Mouse (Mus musculus) lung, embryonic 14.5 days (tissue): ENCODE data around the gene Casp3. TPM values are rescaled to one million over a fixed set of nuclear protein-coding genes. Genes with fewer than 3 reads are reported as not detected.
A peak's percentile ranks its signal among the peaks of the same experiment; 100 is the strongest.

Source experiments
- ATAC-seq: fragments of 200-750 bp; cut with Nextera tagmentation; 2 replicates; pipeline ENCODE4 v1.8.0; 2017; ENCODE audit warnings: mild to moderate bottlenecking, moderate TSS enrichment, moderate library complexity; ENCODE audit not compliant: insufficient read depth
- DNase-seq: peaks from one replicate; pipeline ENCODE4 v3.0.0-alpha.2; 2015
- H3K27ac ChIP-seq: fragments of 300-500 bp; sonication (generic); 2 replicates; pipeline ENCODE4 v1.5.1; 2014; ENCODE audit warnings: low read depth, mild to moderate bottlenecking, moderate library complexity
- H3K27me3 ChIP-seq: fragments of 300-500 bp; sonication (generic); 2 replicates; pipeline ENCODE4 v1.6.1; 2014; ENCODE audit warnings: low read length, control low read depth; ENCODE audit not compliant: insufficient read depth
- H3K36me3 ChIP-seq: fragments of 300-500 bp; sonication (generic); 2 replicates; pipeline ENCODE4 v1.6.1; 2014; ENCODE audit warnings: control low read depth; ENCODE audit not compliant: insufficient read depth
- H3K4me1 ChIP-seq: fragments of 300-500 bp; sonication (generic); 2 replicates; pipeline ENCODE4 v1.6.1; 2014; ENCODE audit warnings: antibody characterized with exemption, control low read depth; ENCODE audit not compliant: insufficient read depth
- H3K4me2 ChIP-seq: fragments of 300-500 bp; sonication (generic); 2 replicates; pipeline ENCODE4 v1.6.1; 2014; ENCODE audit warnings: mild to moderate bottlenecking
- H3K4me3 ChIP-seq: fragments of 300-500 bp; sonication (generic); 2 replicates; pipeline ENCODE4 v1.5.1; 2014; ENCODE audit warnings: low read depth, low read length
- H3K9ac ChIP-seq: fragments of 300-500 bp; sonication (generic); 2 replicates; pipeline ENCODE4 v1.6.1; 2014
- H3K9me3 ChIP-seq: fragments of 300-500 bp; sonication (generic); 2 replicates; pipeline ENCODE4 v1.6.1; 2016; ENCODE audit warnings: low read depth, low read length, control low read depth
- CTCF ChIP-seq: IDR thresholded peaks from 2 replicates; pipeline ENCODE4 v1.5.1; 2016; ENCODE audit warnings: antibody characterized with exemption, low read depth
- WGBS: fragments of 180-500 bp; shearing (Covaris S2); extraction: QIAGEN DNeasy Blood & Tissue Kit; methylation state at CpG from one replicate; pipeline ENCODE4 v1.1.7; 2014; 5-methylcytosine and 5-hydroxymethylcytosine counted together
- polyA plus RNA-seq: library from polyadenylated mRNA; unstranded; fragments of >200 nt; fragmentation: Nextera tagmentation; extraction: Ambion mirVana; gene quantifications from 2 replicates; pipeline ENCODE4 v1.2.1, GENCODE M21; 2014

Casp3 gene
- polyA plus RNA-seq, 1 experiment from 2014 or later = 84.1 TPM

GRCm38 (mm10) chr8:46630932-46631331 lies 13.8 kb downstream of the Casp3 start:
- H3K9ac ChIP-seq = no peak overlapping the region
- 91% methylated on average over 4 of the region's 4 CpGs for WGBS

GRCm38 (mm10) chr8:46639010-46639571 lies 22.0 kb downstream of the Casp3 start:
- H3K4me1 ChIP-seq = no peaks in the 10 kb centered on the region; the same call in 1 of the 2 replicates
- no peaks in the 10 kb centered on the region for H3K27me3 ChIP-seq
- H3K27ac ChIP-seq = peak overlapping the region; percentile 78
- TF ChIP-seq CTCF = peak; percentile 41
- WGBS = 23% methylated on average over 6 of the region's 6 CpGs
- H3K36me3 ChIP-seq = peaks cover 46% of the 10 kb centered on the region
- H3K9me3 ChIP-seq = no peaks in the 10 kb centered on the region
- peak; percentile 96 for ATAC-seq
- H3K9ac ChIP-seq = no peak overlapping the region
- no peak overlapping the region for H3K4me2 ChIP-seq
- peak; percentile 89 for DNase-seq
- H3K4me3 ChIP-seq = no peak overlapping the region

More at GRCm38 (mm10) chr8:46630932-46631331, 13.8 kb downstream of the Casp3 start:
- DNase-seq (no peak), ATAC-seq (no peak)
- Histone ChIP-seq H3K4me3 (no peak overlapping the region), H3K27me3 (no peaks in the 10 kb centered on the region), H3K4me2 (no peak overlapping the region), H3K27ac (no peak overlapping the region), H3K36me3 (peaks cover 53% of the 10 kb centered on the region), H3K4me1 (0 out of 2 replicates have a peak, but pooled peaks cover 1% of the 10 kb centered on the region), H3K9me3 (no peaks in the 10 kb centered on the region)
- TF ChIP-seq CTCF = no peak

GRCm38 (mm10) chr8:46639852-46640251 lies 22.8 kb downstream of the Casp3 start:
- H3K9me3 ChIP-seq = no peaks in the 10 kb centered on the region
- H3K4me3 ChIP-seq = no peak overlapping the region
- no peak overlapping the region for H3K4me2 ChIP-seq
- no peak for TF ChIP-seq CTCF
- no peaks in the 10 kb centered on the region for H3K27me3 ChIP-seq
- DNase-seq (no peak), ATAC-seq (no peak)
- H3K27ac ChIP-seq = peak overlapping the region; percentile 78
- 70% methylated on average over 5 of the region's 5 CpGs for WGBS
- no peaks in the 10 kb centered on the region; the same call in 1 of the 2 replicates for H3K4me1 ChIP-seq
- H3K36me3 ChIP-seq = peaks cover 40% of the 10 kb centered on the region
- H3K9ac ChIP-seq = no peak overlapping the region

- Histone ChIP-seq H3K27me3 (no peaks in the 10 kb centered on the region), H3K4me1 (no peaks in the 10 kb centered on the region; the same call in 1 of the 2 replicates), H3K9me3 (no peaks in the 10 kb centered on the region), H3K4me3 (no peak overlapping the region), H3K9ac (no peak overlapping the region), H3K27ac (no peak overlapping the region), H3K36me3 (peaks cover 25% of the 10 kb centered on the region), H3K4me2 (no peak overlapping the region)
- no peak for DNase-seq
- ATAC-seq = no peak
- TF ChIP-seq CTCF = no peak
- WGBS = 74% methylated on average over 5 of the region's 5 CpGs
These were observed 24.2 kb downstream of the Casp3 start for GRCm38 (mm10) chr8:46641272-46641671.

GRCm38 (mm10) chr8:46648421-46648820 lies 31.3 kb downstream of the Casp3 start:
- Histone ChIP-seq H3K36me3 (no peaks in the 10 kb centered on the region), H3K9ac (no peak overlapping the region), H3K4me2 (no peak overlapping the region), H3K27ac (no peak overlapping the region), H3K4me1 (no peaks in the 10 kb centered on the region), H3K9me3 (no peaks in the 10 kb centered on the region), H3K4me3 (no peak overlapping the region), H3K27me3 (no peaks in the 10 kb centered on the region)
- TF ChIP-seq CTCF = no peak
- ATAC-seq (no peak), DNase-seq (no peak)
- WGBS = 73% methylated on average over 4 of the region's 4 CpGs

- Histone ChIP-seq H3K4me3 (no peak overlapping the region), H3K4me2 (no peak overlapping the region), H3K9me3 (no peaks in the 10 kb centered on the region), H3K9ac (no peak overlapping the region), H3K27me3 (no peaks in the 10 kb centered on the region), H3K36me3 (no peaks in the 10 kb centered on the region), H3K27ac (no peak overlapping the region), H3K4me1 (no peaks in the 10 kb centered on the region)
- ATAC-seq (no peak), DNase-seq (no peak)
- 59% methylated on average over 9 of the region's 9 CpGs for WGBS
- no peak for TF ChIP-seq CTCF
These were observed 34.8 kb downstream of the Casp3 start for GRCm38 (mm10) chr8:46651872-46652271.

- no peak overlapping the region for H3K27ac ChIP-seq
- no peaks in the 10 kb centered on the region for H3K36me3 ChIP-seq
- no peak for TF ChIP-seq CTCF
- H3K4me1 ChIP-seq = no peaks in the 10 kb centered on the region
- no peak overlapping the region for H3K4me3 ChIP-seq
- no peak overlapping the region for H3K4me2 ChIP-seq
- DNase-seq = no peak
- no peaks in the 10 kb centered on the region for H3K27me3 ChIP-seq
- H3K9ac ChIP-seq = no peak overlapping the region
- ATAC-seq = no peak
- WGBS = 79% methylated on average over 2 of the region's 2 CpGs
- no peaks in the 10 kb centered on the region for H3K9me3 ChIP-seq
These were observed 38.8 kb downstream of the Casp3 start for GRCm38 (mm10) chr8:46655919-46656318.
